8 mouse cellular contexts compared by ENCODE assay signal in the genomic region with DNA sequence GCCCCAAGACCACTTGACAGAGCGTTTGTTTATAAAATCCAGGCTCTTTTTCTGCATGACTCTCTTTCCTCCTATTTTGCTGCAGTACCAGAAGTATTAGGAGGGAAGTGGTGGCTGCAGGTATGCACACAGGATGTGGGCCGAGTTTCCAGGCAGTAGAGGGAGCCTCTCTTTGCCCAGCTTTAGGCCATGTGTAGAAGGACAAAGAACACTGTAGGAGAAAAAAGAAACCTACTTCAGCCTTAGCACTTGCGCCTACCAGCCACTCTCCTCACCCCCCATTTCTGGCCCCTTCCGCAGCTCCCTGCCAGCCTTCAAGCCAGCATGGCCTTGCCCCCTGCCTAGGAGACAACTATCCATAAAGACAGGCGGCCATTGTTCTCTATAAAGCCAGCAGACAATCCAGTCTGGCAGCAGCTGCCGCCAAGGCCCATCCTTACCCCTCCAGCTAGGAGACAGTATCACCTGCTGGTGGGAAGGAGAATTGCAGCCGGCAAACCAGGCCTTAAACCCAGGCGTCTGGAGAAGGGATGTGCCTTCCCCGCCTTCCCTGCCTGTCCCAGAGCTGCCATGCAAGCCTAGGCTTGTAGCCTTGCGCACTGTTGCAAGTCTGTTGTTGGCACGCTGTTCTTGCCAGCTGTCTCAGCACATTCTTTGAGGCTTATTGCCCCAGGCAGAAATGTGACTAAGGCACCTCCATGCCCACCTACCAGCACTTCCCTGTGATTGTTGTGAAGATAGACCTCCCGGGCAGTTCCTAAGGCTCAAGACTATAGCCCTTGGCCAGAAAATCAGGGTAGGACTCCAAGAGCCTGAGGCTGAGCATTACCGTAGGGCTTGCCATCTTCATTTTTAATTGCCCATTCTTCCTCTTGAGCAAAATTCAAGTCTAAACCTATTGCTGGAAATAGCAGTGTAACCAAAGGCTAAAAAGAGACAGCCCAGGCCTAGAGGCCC. TPM values are rescaled to one million over a fixed set of nuclear protein-coding genes. Genes with fewer than 3 reads are reported as not detected.
DNase-seq lines count a peak whose midpoint lies in the region; ATAC-seq and TF ChIP-seq lines count a peak whose summit lies in the region.

No protein-coding gene starts in this region.

- TF ChIP-seq POLR2A in CH12.LX (IDR thresholded peaks at IDR 0.05; ENCODE audit: low read depth, low read length): no peak

- no peak overlapping the region for H3K9ac ChIP-seq in CH12.LX (ENCODE audit: insufficient read depth, low read depth)
- peak overlapping the region; percentile 45 for H3K9ac ChIP-seq in forebrain, embryonic 11.5 days (ENCODE audit: low read length)
- H3K9ac ChIP-seq in heart, postnatal 0 days (replicated peaks; ENCODE audit: low read depth, low read length): no peak overlapping the region

- no peak for TF ChIP-seq EP300 in CH12.LX (IDR thresholded peaks at IDR 0.05; ENCODE audit: low read length)
- TF ChIP-seq EP300 in heart, postnatal 0 days (IDR thresholded peaks at IDR 0.05; ENCODE audit: low read depth): no peak

- peak; percentile 98 for TF ChIP-seq CTCF in CH12.LX (conservative IDR thresholded peaks at IDR 0.05 in 1 of 2, IDR thresholded peaks at IDR 0.05 in 1 of 2; ENCODE audit: low read depth in 2 of 2, low read length in 2 of 2)
- TF ChIP-seq CTCF in heart, postnatal 0 days (IDR thresholded peaks at IDR 0.05; ENCODE audit: low read depth): peak; percentile 95

- dilution Hi-C loops in CH12.LX (cut with MboI; ENCODE audit: extremely low pct_ligation_motif_present, extremely low pct_unique_long_range_greater_than_20kb, low sequenced_read_pairs): no loop called here

- H3K36me3 ChIP-seq in CH12.LX (replicated peaks in 1 of 2; ENCODE audit: control insufficient read depth in 1 of 2, insufficient read depth in 1 of 2, low read length in 1 of 2): peaks cover 64 to 98% of the 10 kb centered on the region in 2 experiments
- H3K36me3 ChIP-seq in forebrain, embryonic 11.5 days (ENCODE audit: control insufficient read depth, insufficient read depth, low read length): no peaks in the 10 kb centered on the region; the same call in 1 of the 2 replicates
- peaks cover 42% of the 10 kb centered on the region for H3K36me3 ChIP-seq in heart, postnatal 0 days (replicated peaks; ENCODE audit: control insufficient read depth, insufficient read depth, low read length)

- H3K27ac ChIP-seq in CH12.LX (ENCODE audit: insufficient read depth, low read depth): no peak overlapping the region
- peak overlapping the region; percentile 37 for H3K27ac ChIP-seq in forebrain, embryonic 11.5 days (ENCODE audit: low read depth, low read length)
- H3K27ac ChIP-seq in heart, postnatal 0 days (ENCODE audit: low read depth): peak overlapping the region; percentile 69

- ATAC-seq in forebrain, embryonic 11.5 days (replicated peaks; ENCODE audit: low FRiP score): peak; percentile 96
- ATAC-seq in heart, postnatal 0 days (ENCODE audit: insufficient read depth, low read depth): peak; percentile 73
- peak; percentile 86 for ATAC-seq in neutrophil, adult 5-6 weeks (ENCODE audit: extremely low read depth, insufficient number of reproducible peaks, low FRiP score, poor library complexity, severe bottlenecking)

- H3K9me3 ChIP-seq in CH12.LX (replicated peaks; ENCODE audit: low read length): no peaks in the 10 kb centered on the region
- H3K9me3 ChIP-seq in forebrain, embryonic 11.5 days (ENCODE audit: control insufficient read depth, low read length): no peaks in the 10 kb centered on the region
- no peaks in the 10 kb centered on the region for H3K9me3 ChIP-seq in heart, postnatal 0 days (replicated peaks; ENCODE audit: control insufficient read depth, low read length)

- no peak overlapping the region for H3K4me3 ChIP-seq in CH12.LX (replicated peaks in 1 of 3; ENCODE audit: low read depth in 2 of 3, low read length in 2 of 3, poor library complexity in 1 of 3)
- H3K4me3 ChIP-seq in forebrain, embryonic 11.5 days (ENCODE audit: low read depth, low read length): no peak overlapping the region
- no peak overlapping the region for H3K4me3 ChIP-seq in heart, postnatal 0 days (ENCODE audit: low read depth, low read length)

- H3K4me1 ChIP-seq in CH12.LX (ENCODE audit: control insufficient read depth in 1 of 2, insufficient read depth in 2 of 2): peaks cover 3 to 24% of the 10 kb centered on the region in 2 experiments; a peak in 2 of 4 replicates
- no peaks in the 10 kb centered on the region for H3K4me1 ChIP-seq in forebrain, embryonic 11.5 days (replicated peaks; ENCODE audit: control insufficient read depth, insufficient read depth, low read length)
- H3K4me1 ChIP-seq in heart, postnatal 0 days (ENCODE audit: control insufficient read depth, insufficient read depth): no peaks in the 10 kb centered on the region

- peak; percentile 80 for DNase-seq in CH12.LX (ENCODE audit: extremely low read depth)
- DNase-seq in c-Kit-positive CD71-negative TER-119-negative erythroid progenitor cells, embryonic 14.5 days (ENCODE audit: low read depth): peak; percentile 53
- peak; percentile 89 for DNase-seq in forebrain, embryonic 11.5 days (ENCODE audit: low spot score)
- DNase-seq in heart, postnatal 0 days (ENCODE audit: low spot score): peak; percentile 77
- peak; percentile 80 to 84 for DNase-seq in kidney, postnatal 4 days
- peak; percentile 80 to 85 for DNase-seq in lung, adult 18-20 months
- peak; percentile 45 to 61 for DNase-seq in thymus, adult 18-20 months

- peak; percentile 98 for TF ChIP-seq RAD21 in CH12.LX (IDR thresholded peaks at IDR 0.05; ENCODE audit: low read depth, low read length)

- H3K79me2 ChIP-seq in CH12.LX (replicated peaks; ENCODE audit: control insufficient read depth, extremely low read depth, insufficient read depth, poor library complexity, severe bottlenecking): no peaks in the 10 kb centered on the region

- no peak overlapping the region for H3K4me2 ChIP-seq in CH12.LX (ENCODE audit: insufficient read depth, low read depth, poor library complexity, severe bottlenecking)
- H3K4me2 ChIP-seq in forebrain, embryonic 11.5 days (ENCODE audit: low read depth, low read length, severe bottlenecking): no peak overlapping the region
- no peak overlapping the region for H3K4me2 ChIP-seq in heart, postnatal 0 days (ENCODE audit: low read depth, low read length)

- in situ Hi-C loops in CH12.LX (cut with MboI; ENCODE audit: low pct_ligation_motif_present, low pct_unique_long_range_greater_than_20kb, low sequenced_read_pairs): no loop called here

- 33% methylated on average over 13 of the region's 13 CpGs for WGBS in forebrain, embryonic 11.5 days
- WGBS in heart, postnatal 0 days: 47% methylated on average over 13 of the region's 13 CpGs

- H3K27me3 ChIP-seq in CH12.LX (replicated peaks): no peaks in the 10 kb centered on the region
- H3K27me3 ChIP-seq in forebrain, embryonic 11.5 days (ENCODE audit: control insufficient read depth, insufficient read depth, low read length): no peaks in the 10 kb centered on the region
- H3K27me3 ChIP-seq in heart, postnatal 0 days (ENCODE audit: control insufficient read depth, insufficient read depth, low read length): no peaks in the 10 kb centered on the region

TF ChIP-seq in CH12.LX, 34 proteins besides CTCF, POLR2A, EP300 and RAD21 (continues in another document):
- TF ChIP-seq MEF2A (IDR thresholded peaks at IDR 0.05; ENCODE audit: borderline replicate concordance, low read depth, low read length): no peak; the same call in 1 of the 2 replicates
- TF ChIP-seq MAX (IDR thresholded peaks at IDR 0.05; ENCODE audit: low read length): peak; percentile 46; the same call in 1 of the 2 replicates
- TF ChIP-seq IRF4 (IDR thresholded peaks at IDR 0.05; ENCODE audit: low read depth, low read length): peak; percentile 58
- peak; percentile 43; the same call in 1 of the 2 replicates for TF ChIP-seq SIN3A (IDR thresholded peaks at IDR 0.05; ENCODE audit: low read length)
- TF ChIP-seq ELF1 (IDR thresholded peaks at IDR 0.05; ENCODE audit: low read depth, low read length): no peak
- TF ChIP-seq MXI1 (IDR thresholded peaks at IDR 0.05; ENCODE audit: low read depth, low read length): peak; percentile 47; the same call in 1 of the 2 replicates
- 0 out of 2 replicates have a peak, but pooled peaks have one; percentile 11 for TF ChIP-seq BHLHE40 (IDR thresholded peaks at IDR 0.05; ENCODE audit: low read depth, low read length)

RNA-seq across cellular contexts. Expression of a gene that starts 15.7 kb away (rescaled TPM):
- total RNA-seq in CH12.LX (2012; rRNA removed) (37.7 and 48.0 TPM in 2 replicates), CH12.LX (2014; rRNA removed) (43.2 TPM in 2 replicates)
- polyA plus RNA-seq in CH12.LX (2012; ENCODE audit: insufficient read length, low read depth): 47.5 and 51.4 TPM in 2 replicates
- polyA plus RNA-seq in forebrain, embryonic 11.5 days (2014; fragmentation: Nextera tagmentation; extraction: Ambion mirVana): 22.1 and 24.5 TPM in 2 replicates
- 26.6 and 40.4 TPM in 2 replicates for total RNA-seq in heart, postnatal 0 days (2014; rRNA removed; ENCODE audit: low replicate concordance)
- polyA plus RNA-seq in heart, postnatal 0 days (2015; fragmentation: Nextera tagmentation; extraction: Ambion mirVana): 14.7 and 16.4 TPM in 2 replicates
- 9.3 and 12.5 TPM in 2 replicates for total RNA-seq in neutrophil, adult 5-6 weeks (2017)

RNA-seq across cellular contexts. Expression of a gene that starts 41.3 kb away (rescaled TPM):
- total RNA-seq in CH12.LX (2012; rRNA removed) (0.55 and 1.0 TPM in 2 replicates), CH12.LX (2014; rRNA removed) (not detected in 2 replicates)
- 0.64 and 0.97 TPM in 2 replicates for polyA plus RNA-seq in CH12.LX (2012; ENCODE audit: insufficient read length, low read depth)
- 0.63 and 1.3 TPM in 2 replicates for polyA plus RNA-seq in forebrain, embryonic 11.5 days (2014; fragmentation: Nextera tagmentation; extraction: Ambion mirVana)
- total RNA-seq in heart, postnatal 0 days (2014; rRNA removed; ENCODE audit: low replicate concordance): not detected in 2 replicates
- polyA plus RNA-seq in heart, postnatal 0 days (2015; fragmentation: Nextera tagmentation; extraction: Ambion mirVana): 0.44 and 1.0 TPM in 2 replicates
- total RNA-seq in neutrophil, adult 5-6 weeks (2017): not detected in 2 replicates

RNA-seq across cellular contexts. Expression of a gene that starts 41.4 kb away (rescaled TPM):
- 61.8 and 64.9 TPM in 2 replicates for total RNA-seq in CH12.LX (2012; rRNA removed)
- 50.7 and 56.7 TPM in 2 replicates for total RNA-seq in CH12.LX (2014; rRNA removed)
- polyA plus RNA-seq in CH12.LX (2012; ENCODE audit: insufficient read length, low read depth): 76.3 and 88.4 TPM in 2 replicates
- polyA plus RNA-seq in forebrain, embryonic 11.5 days (2014; fragmentation: Nextera tagmentation; extraction: Ambion mirVana): 70.3 and 75.7 TPM in 2 replicates
- 63.8 and 68.9 TPM in 2 replicates for total RNA-seq in heart, postnatal 0 days (2014; rRNA removed; ENCODE audit: low replicate concordance)
- polyA plus RNA-seq in heart, postnatal 0 days (2015; fragmentation: Nextera tagmentation; extraction: Ambion mirVana): 31.1 and 34.0 TPM in 2 replicates
- total RNA-seq in neutrophil, adult 5-6 weeks (2017): 92.3 and 107 TPM in 2 replicates

RNA-seq across cellular contexts. Expression of a gene that starts 48.1 kb away (rescaled TPM):
- total RNA-seq in CH12.LX (2012; rRNA removed) (not detected in 2 replicates), CH12.LX (2014; rRNA removed) (not detected in 2 replicates)
- not detected in 2 replicates for polyA plus RNA-seq in CH12.LX (2012; ENCODE audit: insufficient read length, low read depth)
- polyA plus RNA-seq in forebrain, embryonic 11.5 days (2014; fragmentation: Nextera tagmentation; extraction: Ambion mirVana): not detected in 2 replicates
- total RNA-seq in heart, postnatal 0 days (2014; rRNA removed; ENCODE audit: low replicate concordance): not detected in 2 replicates
- 0.14 TPM in 1 of 2 replicates, not detected in the other for polyA plus RNA-seq in heart, postnatal 0 days (2015; fragmentation: Nextera tagmentation; extraction: Ambion mirVana)
- 0.23 TPM in 1 of 2 replicates, not detected in the other for total RNA-seq in neutrophil, adult 5-6 weeks (2017)
